Mouse (Mus musculus): ENCODE measurements at regions not wholly inside any gene's neighbourhood (a gene's known extent, or its start where the extent isn't known, plus 50 kb on each side); places are given as distances from the start of the nearest gene placed in this dataset.

DNA sequence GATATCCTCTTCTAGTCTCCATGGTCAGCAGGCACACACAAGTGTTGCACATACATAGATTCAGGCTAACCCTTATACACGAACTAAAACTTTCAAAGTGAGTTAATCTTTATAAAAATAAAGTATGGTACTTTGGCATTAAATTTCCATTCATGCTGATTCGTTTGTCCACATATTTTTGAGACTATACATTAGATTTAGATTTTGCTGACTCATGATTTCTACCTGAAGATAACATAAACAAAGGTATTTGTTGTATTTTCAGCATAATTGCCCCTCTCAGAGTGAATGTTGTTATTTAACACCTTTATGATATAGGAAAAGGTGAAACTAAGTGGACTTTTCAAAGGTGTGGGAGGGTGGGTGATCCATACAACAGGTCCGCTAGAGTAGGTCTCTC is 277.2 kb downstream of the Satb1 start:
- no peak for TF ChIP-seq FLI1 (IDR thresholded peaks at IDR 0.05; ENCODE audit: low read length)
- TF ChIP-seq GATA1 (IDR thresholded peaks at IDR 0.05; ENCODE audit: borderline replicate concordance, low read length), result no peak

Measured in megakaryocyte, embryonic 14.5 days (primary cell).